Mouse (Mus musculus): ENCODE results near the gene Aqp9. TPM values are rescaled to one million over a fixed set of nuclear protein-coding genes. Genes with fewer than 3 reads are reported as not detected.

Gene Aqp9
- polyA plus RNA-seq, 1 experiment from 2014 or later = 7.5 TPM

DNA sequence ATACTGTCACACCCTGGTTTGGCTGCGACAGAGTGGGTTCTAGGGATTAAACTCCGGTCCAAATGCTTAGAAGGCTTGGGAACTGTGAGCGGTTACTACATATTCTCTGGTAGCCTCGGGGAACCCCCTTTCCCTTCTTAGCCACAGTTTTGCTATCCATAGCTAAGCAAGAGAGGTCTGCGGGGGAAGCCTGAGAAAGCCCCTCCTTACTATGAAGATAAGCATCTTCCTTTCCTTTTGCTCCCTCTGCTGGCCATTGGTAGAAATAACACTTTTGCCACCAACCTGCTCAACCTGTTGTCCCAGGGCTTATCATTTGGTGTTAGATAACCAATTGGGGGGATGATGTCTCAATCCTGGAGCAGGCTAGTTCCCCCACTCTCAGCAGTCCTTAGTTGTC is 76.4 kb downstream of the Aqp9 start:
- Histone ChIP-seq H3K4me3 (ENCODE audit: low read depth, low read length) (no peak overlapping the region), H3K9ac (ENCODE audit: low read depth, low read length) (no peak overlapping the region), H3K27ac (ENCODE audit: low read length) (no peak overlapping the region), H3K27me3 (ENCODE audit: control insufficient read depth, insufficient read depth, low read depth, low read length) (no peaks in the 10 kb centered on the region), H3K36me3 (ENCODE audit: control insufficient read depth, insufficient read depth) (no peaks in the 10 kb centered on the region), H3K9me3 (replicated peaks; ENCODE audit: control insufficient read depth, low read length) (no peaks in the 10 kb centered on the region), H3K4me2 (ENCODE audit: low read depth, low read length) (no peak overlapping the region), H3K4me1 (ENCODE audit: control insufficient read depth, low read depth, low read length) (no peaks in the 10 kb centered on the region)
- WGBS (ENCODE audit: insufficient replicate concordance) = 57% methylated on average over 5 of the region's 5 CpGs
- no peak for ATAC-seq (ENCODE audit: low read depth)

DNA sequence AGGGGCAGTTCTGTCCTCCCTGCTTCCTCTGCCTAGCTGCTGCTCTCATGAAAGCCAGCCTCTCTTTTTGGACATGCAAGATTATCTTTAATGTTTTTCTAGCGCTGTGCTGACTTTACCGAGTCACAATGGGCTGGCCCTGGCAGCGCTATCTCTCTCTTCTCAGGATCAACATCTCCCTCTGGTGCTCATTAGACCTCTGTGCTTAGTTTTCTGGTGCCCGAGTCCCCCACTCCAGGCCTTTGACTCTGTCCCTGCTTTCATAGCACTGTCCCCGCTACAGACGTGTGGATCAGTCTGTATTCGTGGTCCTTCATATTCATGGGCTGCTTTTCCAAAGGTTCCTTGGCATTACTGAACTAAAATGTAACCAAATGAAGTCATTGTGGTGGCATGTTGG is 89.3 kb downstream of the Aqp9 start:
- Histone ChIP-seq H3K4me3 (ENCODE audit: low read depth, low read length) (no peak overlapping the region), H3K4me2 (ENCODE audit: low read depth, low read length) (no peak overlapping the region), H3K9ac (ENCODE audit: low read depth, low read length) (no peak overlapping the region), H3K9me3 (replicated peaks; ENCODE audit: control insufficient read depth, low read length) (no peaks in the 10 kb centered on the region), H3K27ac (ENCODE audit: low read length) (no peak overlapping the region), H3K27me3 (ENCODE audit: control insufficient read depth, insufficient read depth, low read depth, low read length) (no peaks in the 10 kb centered on the region), H3K36me3 (ENCODE audit: control insufficient read depth, insufficient read depth) (no peaks in the 10 kb centered on the region), H3K4me1 (ENCODE audit: control insufficient read depth, low read depth, low read length) (no peaks in the 10 kb centered on the region)
- no peak for ATAC-seq (ENCODE audit: low read depth)
- WGBS (ENCODE audit: insufficient replicate concordance) = 59% methylated on average over 7 of the region's 7 CpGs

DNA sequence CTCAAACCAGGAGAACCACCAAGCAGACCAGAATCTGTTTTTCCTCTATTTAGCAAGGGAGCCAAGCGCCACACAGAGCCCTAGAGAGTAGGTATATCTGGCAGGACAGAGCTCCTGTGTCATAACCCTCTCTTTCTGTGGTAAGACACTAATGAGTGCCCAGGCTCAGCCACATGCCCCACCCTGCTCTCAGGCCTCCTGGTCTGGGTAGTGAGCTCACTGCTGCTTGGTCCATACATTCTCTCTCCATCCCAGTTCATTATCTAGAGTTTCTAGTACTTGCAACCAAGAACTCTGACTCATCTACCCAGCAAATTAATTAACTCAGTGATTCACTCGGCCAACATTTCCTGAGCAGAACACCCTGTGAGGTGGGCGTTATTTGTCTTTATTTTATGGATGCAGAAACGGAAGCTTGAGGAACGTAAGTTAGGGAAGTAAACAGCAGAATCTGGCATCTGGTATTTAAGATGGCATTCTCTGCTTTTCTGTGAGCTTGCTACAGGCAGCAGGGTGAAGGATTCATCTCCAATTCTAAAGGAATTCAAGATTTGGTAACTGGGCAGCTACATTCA is 91.1 kb downstream of the Aqp9 start:
- H3K36me3 ChIP-seq (ENCODE audit: control insufficient read depth, insufficient read depth) = no peaks in the 10 kb centered on the region
- no peak overlapping the region for H3K4me2 ChIP-seq (ENCODE audit: low read depth, low read length)
- ATAC-seq (ENCODE audit: low read depth) = no peak
- H3K9ac ChIP-seq (ENCODE audit: low read depth, low read length) = no peak overlapping the region
- no peak overlapping the region for H3K4me3 ChIP-seq (ENCODE audit: low read depth, low read length)
- no peaks in the 10 kb centered on the region for H3K27me3 ChIP-seq (ENCODE audit: control insufficient read depth, insufficient read depth, low read depth, low read length)
- H3K27ac ChIP-seq (ENCODE audit: low read length) = no peak overlapping the region
- no peaks in the 10 kb centered on the region for H3K9me3 ChIP-seq (replicated peaks; ENCODE audit: control insufficient read depth, low read length)
- WGBS (ENCODE audit: insufficient replicate concordance) = 65% methylated on average over 5 of the region's 5 CpGs
- no peaks in the 10 kb centered on the region for H3K4me1 ChIP-seq (ENCODE audit: control insufficient read depth, low read depth, low read length)

DNA sequence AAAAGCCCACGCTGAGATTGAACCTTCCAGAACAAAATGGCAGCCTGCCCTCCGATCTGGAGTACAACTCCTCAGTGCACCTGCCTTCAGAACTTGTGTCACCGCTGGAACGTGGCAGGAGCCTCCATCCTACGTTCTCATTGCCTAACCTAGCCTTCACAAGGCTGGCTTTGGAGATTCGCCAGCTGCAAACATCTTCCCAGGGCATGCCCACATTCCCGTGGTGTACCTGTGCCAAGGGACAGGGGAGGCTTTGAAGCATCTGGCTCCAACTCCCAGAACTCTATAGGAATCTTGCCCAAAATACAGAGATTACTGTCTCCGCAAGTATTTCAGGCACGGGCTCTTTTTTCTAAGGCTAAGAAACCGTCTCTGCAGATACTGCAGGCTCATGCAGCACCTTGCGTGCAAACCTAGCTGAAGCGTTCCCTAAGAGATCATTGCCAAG is 92.3 kb downstream of the Aqp9 start:
- no peak overlapping the region for H3K9ac ChIP-seq (ENCODE audit: low read depth, low read length)
- H3K27me3 ChIP-seq (ENCODE audit: control insufficient read depth, insufficient read depth, low read depth, low read length) = no peaks in the 10 kb centered on the region
- H3K27ac ChIP-seq (ENCODE audit: low read length) = no peak overlapping the region
- ATAC-seq (ENCODE audit: low read depth) = no peak
- H3K4me2 ChIP-seq (ENCODE audit: low read depth, low read length) = no peak overlapping the region
- WGBS (ENCODE audit: insufficient replicate concordance) = 60% methylated on average over 12 of the region's 12 CpGs
- no peaks in the 10 kb centered on the region for H3K9me3 ChIP-seq (replicated peaks; ENCODE audit: control insufficient read depth, low read length)
- H3K4me1 ChIP-seq (ENCODE audit: control insufficient read depth, low read depth, low read length) = no peaks in the 10 kb centered on the region
- no peak overlapping the region for H3K4me3 ChIP-seq (ENCODE audit: low read depth, low read length)
- H3K36me3 ChIP-seq (ENCODE audit: control insufficient read depth, insufficient read depth) = no peaks in the 10 kb centered on the region

DNA sequence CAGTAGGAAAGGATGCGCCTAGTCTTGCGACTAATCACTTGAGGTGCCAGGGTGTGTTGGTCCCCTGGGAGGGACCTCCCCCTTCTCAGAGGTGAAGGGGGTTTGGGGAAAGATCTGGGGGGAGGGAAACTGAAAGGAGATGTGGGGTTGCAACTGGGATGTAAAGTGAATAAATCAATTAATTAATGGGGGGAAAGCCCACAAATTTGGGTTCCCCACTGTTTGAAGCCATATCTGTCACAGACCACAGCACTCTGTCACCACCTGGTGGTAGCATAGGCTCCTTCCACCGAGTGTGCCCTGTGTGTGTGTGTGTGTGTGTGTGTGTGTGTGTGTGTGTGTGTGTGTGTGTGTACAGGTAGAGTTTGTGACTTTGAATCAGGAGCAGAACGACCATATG is 94.7 kb downstream of the Aqp9 start:
- ATAC-seq (ENCODE audit: low read depth) = no peak
- Histone ChIP-seq H3K36me3 (ENCODE audit: control insufficient read depth, insufficient read depth) (no peaks in the 10 kb centered on the region), H3K4me1 (ENCODE audit: control insufficient read depth, low read depth, low read length) (no peaks in the 10 kb centered on the region), H3K27me3 (ENCODE audit: control insufficient read depth, insufficient read depth, low read depth, low read length) (no peaks in the 10 kb centered on the region), H3K9me3 (replicated peaks; ENCODE audit: control insufficient read depth, low read length) (no peaks in the 10 kb centered on the region), H3K27ac (ENCODE audit: low read length) (no peak overlapping the region), H3K4me2 (ENCODE audit: low read depth, low read length) (no peak overlapping the region), H3K4me3 (ENCODE audit: low read depth, low read length) (no peak overlapping the region), H3K9ac (ENCODE audit: low read depth, low read length) (no peak overlapping the region)
- WGBS (ENCODE audit: insufficient replicate concordance) = 47% methylated on average over 4 of the region's 4 CpGs

DNA sequence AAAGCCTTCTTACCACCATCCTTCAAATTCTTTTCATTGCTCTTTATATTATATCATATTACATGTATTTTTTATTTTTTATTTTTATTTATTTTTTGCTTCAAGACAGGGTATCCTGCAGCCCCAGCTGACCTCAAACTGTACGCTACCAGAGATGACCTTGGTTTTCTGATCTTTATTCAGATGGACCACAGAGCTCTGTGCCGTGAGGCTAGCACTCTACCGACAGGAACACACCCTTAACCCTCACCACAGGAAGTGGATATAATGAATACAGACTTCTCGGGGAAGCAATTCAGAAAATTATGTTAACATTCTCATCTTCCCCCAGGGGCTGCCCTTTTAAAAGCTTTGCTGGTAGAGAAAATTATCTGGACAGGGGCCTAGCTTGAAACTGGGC is 95.4 kb downstream of the Aqp9 start:
- no peak overlapping the region for H3K9ac ChIP-seq (ENCODE audit: low read depth, low read length)
- H3K4me2 ChIP-seq (ENCODE audit: low read depth, low read length) = no peak overlapping the region
- no peaks in the 10 kb centered on the region for H3K9me3 ChIP-seq (replicated peaks; ENCODE audit: control insufficient read depth, low read length)
- no peak overlapping the region for H3K4me3 ChIP-seq (ENCODE audit: low read depth, low read length)
- 14% methylated on average over 4 of the region's 4 CpGs for WGBS (ENCODE audit: insufficient replicate concordance)
- no peaks in the 10 kb centered on the region for H3K36me3 ChIP-seq (ENCODE audit: control insufficient read depth, insufficient read depth)
- ATAC-seq (ENCODE audit: low read depth) = no peak
- H3K27me3 ChIP-seq (ENCODE audit: control insufficient read depth, insufficient read depth, low read depth, low read length) = no peaks in the 10 kb centered on the region
- H3K4me1 ChIP-seq (ENCODE audit: control insufficient read depth, low read depth, low read length) = no peaks in the 10 kb centered on the region
- H3K27ac ChIP-seq (ENCODE audit: low read length) = no peak overlapping the region

DNA sequence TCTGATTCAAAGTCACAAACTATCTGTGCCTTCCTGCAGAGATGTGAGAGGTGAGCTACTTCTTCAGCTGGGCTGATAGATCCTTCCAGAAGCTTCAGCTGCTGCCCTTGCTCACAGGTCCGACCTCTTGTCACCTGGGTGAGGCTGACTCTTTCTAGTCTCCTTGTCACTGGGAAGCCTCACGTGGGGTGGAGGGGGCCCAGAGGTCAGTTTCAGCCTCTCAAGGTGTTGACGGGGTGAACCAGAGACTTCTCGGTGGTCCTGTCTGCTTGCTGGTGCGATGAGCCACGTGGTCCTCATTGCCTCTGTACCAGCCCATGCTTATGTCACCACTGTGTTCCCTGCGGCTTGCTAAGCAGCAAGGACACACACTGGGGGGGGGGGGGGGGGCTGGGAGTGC is 96.0 kb downstream of the Aqp9 start:
- no peak for ATAC-seq (ENCODE audit: low read depth)
- H3K4me3 ChIP-seq (ENCODE audit: low read depth, low read length) = no peak overlapping the region
- H3K4me1 ChIP-seq (ENCODE audit: control insufficient read depth, low read depth, low read length) = no peaks in the 10 kb centered on the region
- H3K4me2 ChIP-seq (ENCODE audit: low read depth, low read length) = no peak overlapping the region
- H3K9me3 ChIP-seq (replicated peaks; ENCODE audit: control insufficient read depth, low read length) = no peaks in the 10 kb centered on the region
- WGBS (ENCODE audit: insufficient replicate concordance) = 46% methylated on average over 7 of the region's 7 CpGs
- no peaks in the 10 kb centered on the region for H3K36me3 ChIP-seq (ENCODE audit: control insufficient read depth, insufficient read depth)
- no peaks in the 10 kb centered on the region for H3K27me3 ChIP-seq (ENCODE audit: control insufficient read depth, insufficient read depth, low read depth, low read length)
- H3K27ac ChIP-seq (ENCODE audit: low read length) = no peak overlapping the region
- no peak overlapping the region for H3K9ac ChIP-seq (ENCODE audit: low read depth, low read length)

DNA sequence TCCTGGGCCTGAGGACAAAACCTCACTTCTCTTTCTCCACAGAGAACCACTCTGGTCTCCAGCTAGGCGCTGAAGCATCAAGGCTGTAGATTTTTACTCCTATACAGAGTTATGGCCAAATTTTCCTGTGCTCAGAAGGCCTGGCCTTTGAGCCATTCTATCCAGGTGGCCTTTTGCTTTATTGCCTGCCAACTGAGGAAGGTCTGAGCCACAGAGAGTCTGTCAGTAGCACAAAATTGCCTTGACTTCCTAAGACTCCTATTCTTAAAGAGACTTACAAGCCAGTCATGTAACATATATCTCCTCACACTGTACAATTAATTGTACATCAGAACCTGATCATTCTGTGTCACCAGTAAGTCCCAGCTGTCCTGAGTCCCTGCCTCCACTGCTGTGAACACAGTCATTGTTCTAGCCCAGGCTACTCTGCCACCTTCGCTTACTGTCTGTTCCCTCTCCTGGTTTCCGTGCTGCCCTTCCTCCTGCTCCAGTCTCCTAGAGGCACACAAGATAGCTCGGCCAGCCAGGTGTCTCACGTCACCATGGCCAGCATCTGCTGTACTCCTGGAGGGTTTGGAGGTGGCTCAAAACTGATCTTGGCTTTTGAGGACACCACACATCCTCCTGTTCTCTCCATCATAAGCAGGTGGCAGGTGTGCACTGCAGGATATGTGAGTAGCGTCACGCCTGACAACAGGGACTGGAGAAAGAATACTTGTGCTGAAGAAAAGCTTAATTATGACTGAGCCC is 96.7 kb downstream of the Aqp9 start:
- H3K27me3 ChIP-seq (ENCODE audit: control insufficient read depth, insufficient read depth, low read depth, low read length) = no peaks in the 10 kb centered on the region
- ATAC-seq (ENCODE audit: low read depth) = no peak
- no peaks in the 10 kb centered on the region for H3K36me3 ChIP-seq (ENCODE audit: control insufficient read depth, insufficient read depth)
- H3K4me1 ChIP-seq (ENCODE audit: control insufficient read depth, low read depth, low read length) = no peaks in the 10 kb centered on the region
- no peak overlapping the region for H3K9ac ChIP-seq (ENCODE audit: low read depth, low read length)
- WGBS (ENCODE audit: insufficient replicate concordance) = 67% methylated on average over 7 of the region's 7 CpGs
- H3K4me3 ChIP-seq (ENCODE audit: low read depth, low read length) = no peak overlapping the region
- no peak overlapping the region for H3K27ac ChIP-seq (ENCODE audit: low read length)
- H3K9me3 ChIP-seq (replicated peaks; ENCODE audit: control insufficient read depth, low read length) = no peaks in the 10 kb centered on the region
- H3K4me2 ChIP-seq (ENCODE audit: low read depth, low read length) = no peak overlapping the region

DNA sequence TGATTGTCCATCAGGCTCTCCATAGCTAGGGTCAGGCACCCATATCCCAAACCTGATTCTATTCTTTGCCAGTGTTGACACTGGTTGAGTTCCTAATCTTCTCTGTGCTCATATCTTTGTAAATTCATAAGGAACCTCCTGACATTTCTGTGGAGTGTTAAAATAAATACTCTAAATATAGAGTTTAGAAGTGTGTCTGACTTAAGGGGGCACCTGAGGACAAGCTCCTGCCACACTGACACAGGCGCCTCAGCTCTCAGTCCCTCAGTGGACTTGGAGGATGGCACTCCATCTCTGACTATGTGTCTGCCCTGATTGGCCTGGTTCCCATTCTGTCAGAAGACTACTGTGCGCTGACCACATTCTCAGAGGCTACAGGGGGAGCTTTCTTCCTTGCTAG is 97.9 kb downstream of the Aqp9 start:
- no peak for ATAC-seq (ENCODE audit: low read depth)
- 60% methylated on average over 2 of the region's 2 CpGs for WGBS (ENCODE audit: insufficient replicate concordance)

More for the DNA sequence above, 97.9 kb downstream of the Aqp9 start:
- no peak overlapping the region for H3K4me2 ChIP-seq (ENCODE audit: low read depth, low read length)
- H3K27ac ChIP-seq (ENCODE audit: low read length) = no peak overlapping the region
- no peak overlapping the region for H3K9ac ChIP-seq (ENCODE audit: low read depth, low read length)
- no peaks in the 10 kb centered on the region for H3K9me3 ChIP-seq (replicated peaks; ENCODE audit: control insufficient read depth, low read length)
- no peaks in the 10 kb centered on the region for H3K27me3 ChIP-seq (ENCODE audit: control insufficient read depth, insufficient read depth, low read depth, low read length)
- H3K4me3 ChIP-seq (ENCODE audit: low read depth, low read length) = no peak overlapping the region
- H3K4me1 ChIP-seq (ENCODE audit: control insufficient read depth, low read depth, low read length) = no peaks in the 10 kb centered on the region
- no peaks in the 10 kb centered on the region for H3K36me3 ChIP-seq (ENCODE audit: control insufficient read depth, insufficient read depth)

Measured in liver, embryonic 16.5 days (tissue).